Mouse (Mus musculus): ENCODE data around the gene Wdr82.

- TF ChIP-seq CTCF (IDR thresholded peaks at IDR 0.05): no peak
- TF ChIP-seq POLR2A (IDR thresholded peaks at IDR 0.05; ENCODE audit: insufficient read depth, low read depth, low read length): no peak
Measured at GRCm38 (mm10) chr9:106158037-106158491, 12.7 kb upstream of the Wdr82 start, which contains the start of gene Glyctk.

Measured in heart, adult 2 months (tissue).